Mouse (Mus musculus): ENCODE data around the gene Elf2.

GRCm38 (mm10) chr3:51373544-51373943 lies 33.1 kb upstream of the Elf2 start:
- TF ChIP-seq CTCF (conservative IDR thresholded peaks at IDR 0.05; ENCODE audit: low read length) (no peak; the same call in 1 of the 2 replicates), POU5F1 (IDR thresholded peaks at IDR 0.05; ENCODE audit: borderline replicate concordance, low read length) (no peak)

All from E14TG2a.4 (cell line).